Mouse (Mus musculus) testis, postnatal 14 days (tissue): ENCODE measurements around the gene Fam205a4.
"Not testable (repeated sequence)": the region's sequence is repeated elsewhere in the genome, so short reads cannot be mapped to it uniquely, and the experiment has no call there.

Experiments used
- DNase-seq: peaks from one replicate; pipeline ENCODE4 v3.0.0; 2021; ENCODE audit warnings: low spot score

Gene Fam205a4

GRCm38 (mm10) chr4:41965758-41966157 is at the start of gene Fam205a4:
Gene Fam205a4 (plus strand): TSS chr4:41966058.
- DNase-seq = not testable (repeated sequence)

- not testable (repeated sequence) for DNase-seq
Measured at GRCm38 (mm10) chr4:41941272-41941671, 24.6 kb upstream of the Fam205a4 start, which contains the start of gene Gm20878. Gene Gm20878 (plus strand): TSS chr4:41941572.
